In the genomic region with DNA sequence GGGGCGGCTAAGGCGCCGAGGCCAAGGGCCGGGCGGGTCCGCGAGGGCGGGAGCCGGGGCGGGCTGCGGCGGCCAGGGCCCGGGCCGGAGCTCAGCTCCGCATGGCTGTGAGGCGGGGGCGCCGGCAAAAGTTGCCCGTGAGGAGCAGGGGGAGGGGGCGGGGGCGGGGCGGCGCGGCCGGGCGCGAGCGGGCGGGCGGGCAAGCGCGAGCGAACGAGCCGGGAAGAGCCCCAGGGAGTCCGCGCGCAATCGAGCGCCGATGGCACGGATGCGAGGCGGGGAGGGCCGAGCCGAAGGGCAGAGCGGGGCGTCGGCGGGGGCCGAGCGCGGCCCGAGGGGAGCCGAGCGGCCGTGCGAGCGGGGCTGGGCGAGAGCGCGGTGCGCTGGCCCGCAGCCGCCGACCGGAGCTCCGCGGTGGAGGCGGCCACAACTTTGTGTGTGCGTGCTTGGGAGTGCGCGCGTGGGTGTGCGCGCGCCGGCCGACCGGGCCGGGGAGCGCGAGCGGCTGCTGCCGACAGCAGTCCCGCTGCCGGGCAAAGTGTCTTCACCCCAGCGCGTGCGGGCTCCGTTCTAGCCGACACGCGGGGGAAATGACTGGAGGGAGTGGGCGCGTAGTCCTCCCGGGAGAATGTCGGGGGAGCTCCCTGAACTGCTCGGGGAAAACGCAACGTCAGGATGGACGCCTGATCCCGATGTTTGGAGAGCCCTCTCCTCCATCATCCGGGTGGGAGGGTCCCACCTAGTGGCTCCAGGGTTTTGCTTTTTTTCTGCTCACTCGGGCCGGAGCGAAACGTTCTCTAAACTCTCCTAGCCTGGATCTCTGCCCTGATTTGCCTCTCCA, we compare ENCODE assay signal across 8 mouse cellular contexts. TPM values are rescaled to one million over a fixed set of nuclear protein-coding genes. Genes with fewer than 3 reads are reported as not detected.
DNase-seq lines count a peak whose midpoint lies in the region; ATAC-seq and TF ChIP-seq lines count a peak whose summit lies in the region.

Gene Hipk2 (minus strand): TSS at position 95 of the 841 bp plus-strand sequence.

- peak within 1 kb of the TSS; percentile 99 for H3K4me3 ChIP-seq in gastrocnemius, adult 2 months
- H3K4me3 ChIP-seq in hindbrain, embryonic 16.5 days (ENCODE audit: low read length), result peak within 1 kb of the TSS; percentile 99
- peak within 1 kb of the TSS; percentile 96 for H3K4me3 ChIP-seq in left cerebral cortex, adult 2 months
- H3K4me3 ChIP-seq in macrophage (ENCODE audit: inconsistent target), result peak within 1 kb of the TSS; percentile 89

- ATAC-seq in common myeloid progenitor, adult 5-6 weeks (replicated peaks; ENCODE audit: low read depth, poor library complexity, severe bottlenecking), result peak; percentile 91
- ATAC-seq in hindbrain, embryonic 16.5 days, result peak; percentile 92

- peaks cover 30% of the 10 kb centered on the region for H3K4me1 ChIP-seq in hindbrain, embryonic 16.5 days (ENCODE audit: control insufficient read depth, insufficient read depth, low read depth, low read length)

- WGBS in hindbrain, embryonic 16.5 days, result under 1% methylated on average over 79 of the region's 108 CpGs
- WGBS in macrophage (ENCODE audit: missing documents), result under 1% methylated on average over 62 of the region's 108 CpGs

- peak within 1 kb of the TSS; percentile 100 for H3K9ac ChIP-seq in hindbrain, embryonic 16.5 days (ENCODE audit: low read depth, low read length)

- DNase-seq in adipocyte (ENCODE audit: low spot score), result peak; percentile 82
- peak; percentile 93 for DNase-seq in gastrocnemius, adult 2 months
- DNase-seq in left cerebral cortex, adult 2 months (ENCODE audit: extremely low spot score in 1 of 2, low spot score in 2 of 2), result peak; percentile 65 to 79
- DNase-seq in right cerebral cortex, adult 18-20 months, result peak; percentile 76
- peak; percentile 51 for DNase-seq in urinary bladder, postnatal 10 days (ENCODE audit: low spot score)

- H3K27ac ChIP-seq in gastrocnemius, adult 2 months, result peak within 1 kb of the TSS; percentile 93
- H3K27ac ChIP-seq in hindbrain, embryonic 16.5 days (ENCODE audit: low read depth, low read length), result peak within 1 kb of the TSS; percentile 98
- peak within 1 kb of the TSS; percentile 93 for H3K27ac ChIP-seq in left cerebral cortex, adult 2 months
- H3K27ac ChIP-seq in macrophage, result peak within 1 kb of the TSS; percentile 70

- intact Hi-C loops in gastrocnemius, adult 2 months (cut with DNase I), result loop anchor here (5.0 kb wide), 1 partner anchor 191 kb away; no protein-coding TSS in a partner anchor
- intact Hi-C loops in left cerebral cortex, adult 2 months (cut with DNase I), result loop anchor here (1.0 to 10.0 kb wide), 2 partner anchors 35 to 141 kb away; no protein-coding TSS in a partner anchor

- peak within 1 kb of the TSS; percentile 74 for H3K4me2 ChIP-seq in hindbrain, embryonic 16.5 days (ENCODE audit: low read length)

- H3K27me3 ChIP-seq in hindbrain, embryonic 16.5 days (replicated peaks; ENCODE audit: control insufficient read depth, insufficient read depth, low read length), result no peaks in the 10 kb centered on the region

- H3K36me3 ChIP-seq in hindbrain, embryonic 16.5 days (ENCODE audit: control insufficient read depth, insufficient read depth, low read length), result no peaks in the 10 kb centered on the region
- no peaks in the 10 kb centered on the region for H3K36me3 ChIP-seq in macrophage (ENCODE audit: inconsistent target)

- peaks cover 41% of the 10 kb centered on the region for H3K79me2 ChIP-seq in macrophage (ENCODE audit: inconsistent target)

- H3K9me3 ChIP-seq in hindbrain, embryonic 16.5 days (ENCODE audit: control insufficient read depth, low read length), result no peaks in the 10 kb centered on the region

- TF ChIP-seq CTCF in gastrocnemius, adult 2 months (IDR thresholded peaks at IDR 0.05), result peak; percentile 14; the same call in 1 of the 2 replicates
- TF ChIP-seq CTCF in left cerebral cortex, adult 2 months (IDR thresholded peaks at IDR 0.05), result no peak; the same call in 1 of the 2 replicates

RNA-seq across cellular contexts. Expression of gene Hipk2, which starts in this region (rescaled TPM):
- total RNA-seq in common myeloid progenitor, adult 5-6 weeks (2017), result 10.3 and 16.4 TPM in 2 replicates
- total RNA-seq in gastrocnemius, adult 2 months (2021), result 100 to 1,000 TPM in 1 of 2 experiments, 10 to 100 TPM in 1; 56.2 to 120 TPM
- polyA plus RNA-seq in hindbrain, embryonic 16.5 days (2015; fragmentation: Nextera tagmentation; extraction: Ambion mirVana), result 30.3 and 33.5 TPM in 2 replicates
- 10 to 100 TPM; 54.7 to 61.3 TPM for total RNA-seq in left cerebral cortex, adult 2 months (2021)
- total RNA-seq in macrophage (2018; cell fraction: chromatin; rRNA removed), result 100 to 1,000 TPM in 21 of 26 experiments, 10 to 100 TPM in 5; 32.1 to 275 (median 156) TPM
- 10 to 100 TPM; 30.3 to 91.8 (median 55.4) TPM for total RNA-seq in macrophage (2018; cell fraction: cytosol; rRNA removed)
- total RNA-seq in macrophage (2018; cell fraction: nucleus; rRNA removed), result 100 to 1,000 TPM in 10 of 26 experiments, 10 to 100 TPM in 16; 27.9 to 224 (median 89.0) TPM
- 20.7 to 41.4 TPM (median 22.0 TPM) in 3 replicates for polyA plus RNA-seq in macrophage (2018)

Comparison
In these comparisons a context has a peak if more than half of its experiments do, and no peak if none do; other contexts are left out.
1. Peak in every context shown above with its lines: DNase-seq, ATAC-seq, H3K4me3 ChIP-seq and H3K27ac ChIP-seq.